Mouse (Mus musculus): ENCODE measurements at regions not wholly inside any gene's neighbourhood (a gene's known extent, or its start where the extent isn't known, plus 50 kb on each side); places are given as distances from the start of the nearest gene placed in this dataset.
"Not testable (repeated sequence)": the region's sequence is repeated elsewhere in the genome, so short reads cannot be mapped to it uniquely, and the experiment has no call there.

- intact Hi-C loops (cut with DNase I) = no loop called here
- DNase-seq = peak; percentile 67 to 77
Observed at GRCm38 (mm10) chr6:84325384-84326114, 268.2 kb downstream of the Cyp26b1 start.

- no peak for DNase-seq
- intact Hi-C loops (cut with DNase I) = loop anchor here (5.0 kb wide), 1 partner anchor 263 kb away; no protein-coding TSS in a partner anchor
Observed at GRCm38 (mm10) chr6:84324185-84324584, 269.5 kb downstream of the Cyp26b1 start.

- no peak for DNase-seq
- intact Hi-C loops (cut with DNase I) = loop anchor here (5.0 kb wide), 1 partner anchor 265 kb away; no protein-coding TSS in a partner anchor
Observed at GRCm38 (mm10) chr6:84322528-84322927, 271.2 kb downstream of the Cyp26b1 start.

- peak in 1 of 2 experiments; percentile 51 for DNase-seq
- intact Hi-C loops (cut with DNase I) = loop anchor here (5.0 kb wide), 1 partner anchor 267 kb away; no protein-coding TSS in a partner anchor
Observed at GRCm38 (mm10) chr6:84320586-84320985, 273.1 kb downstream of the Cyp26b1 start.

- peak; percentile 30 to 40 for DNase-seq
Observed at GRCm38 (mm10) chr6:84318774-84319173, 274.9 kb downstream of the Cyp26b1 start.

GRCm38 (mm10) chr6:84317026-84317425, 276.7 kb downstream of the Cyp26b1 start:
- peak; percentile 17 to 42 for DNase-seq
- intact Hi-C loops (cut with DNase I) = loop anchor here (2.0 to 5.0 kb wide), 2 partner anchors 170 to 220 kb away; no protein-coding TSS in a partner anchor

More at GRCm38 (mm10) chr6:84318774-84319173, 274.9 kb downstream of the Cyp26b1 start:
- intact Hi-C loops (cut with DNase I) = loop anchor here (5.0 kb wide), 1 partner anchor 171 kb away; no protein-coding TSS in a partner anchor

- no peak for DNase-seq
- intact Hi-C loops (cut with DNase I) = loop anchor here (5.0 kb wide), 1 partner anchor 168 kb away; no protein-coding TSS in a partner anchor
Observed at GRCm38 (mm10) chr6:84315175-84315912, 278.4 kb downstream of the Cyp26b1 start.

GRCm38 (mm10) chr6:84313797-84314196, 279.9 kb downstream of the Cyp26b1 start:
- intact Hi-C loops (cut with DNase I) = no loop called here
- no peak for DNase-seq

- no peak for DNase-seq
- intact Hi-C loops (cut with DNase I) = no loop called here
Observed at GRCm38 (mm10) chr6:84310635-84311241, 283.0 kb downstream of the Cyp26b1 start.

- intact Hi-C loops (cut with DNase I) = no loop called here
- no peak for DNase-seq
Observed at GRCm38 (mm10) chr6:84307556-84307955, 286.2 kb downstream of the Cyp26b1 start.

GRCm38 (mm10) chr6:84306585-84306984, 287.1 kb downstream of the Cyp26b1 start:
- no peak for DNase-seq
- intact Hi-C loops (cut with DNase I) = no loop called here

- DNase-seq = peak in 1 of 2 experiments; percentile 27
- intact Hi-C loops (cut with DNase I) = no loop called here
Observed at GRCm38 (mm10) chr6:84305093-84305492, 288.6 kb downstream of the Cyp26b1 start.

- intact Hi-C loops (cut with DNase I); DNase-seq: not testable (repeated sequence)
Observed at GRCm38 (mm10) chr6:84302916-84303315, 290.8 kb downstream of the Cyp26b1 start.

GRCm38 (mm10) chr6:84299936-84300335, 291.5 kb downstream of the Dysf start:
- intact Hi-C loops (cut with DNase I) = no loop called here
- DNase-seq = no peak

- intact Hi-C loops (cut with DNase I) = no loop called here
- no peak for DNase-seq
Observed at GRCm38 (mm10) chr6:84299146-84299545, 290.8 kb downstream of the Dysf start.

GRCm38 (mm10) chr6:84273907-84274306, 265.5 kb downstream of the Dysf start:
- DNase-seq; intact Hi-C loops (cut with DNase I): not testable (repeated sequence)

GRCm38 (mm10) chr6:84272520-84273311, 264.3 kb downstream of the Dysf start:
- DNase-seq = peak; percentile 40 to 53
- intact Hi-C loops (cut with DNase I) = no loop called here

- intact Hi-C loops (cut with DNase I) = no loop called here
- DNase-seq = no peak
Observed at GRCm38 (mm10) chr6:84271966-84272365, 263.6 kb downstream of the Dysf start.

- intact Hi-C loops (cut with DNase I) = no loop called here
- no peak for DNase-seq
Observed at GRCm38 (mm10) chr6:84271441-84271840, 263.1 kb downstream of the Dysf start.

All from heart, postnatal 14 days (tissue).